Mouse (Mus musculus) hindbrain, postnatal 0 days (tissue): ENCODE measurements around the gene Fbxo42. TPM values are rescaled to one million over a fixed set of nuclear protein-coding genes. Genes with fewer than 3 reads are reported as not detected.

Source experiments
- ATAC-seq: fragments of 200-750 bp; cut with Nextera tagmentation; 2 replicates; pipeline ENCODE4 v1.8.0; 2017; ENCODE audit warnings: mild to moderate bottlenecking, moderate TSS enrichment, moderate library complexity
- DNase-seq: peaks from one replicate; pipeline ENCODE4 v3.0.0-alpha.2; 2015; ENCODE audit warnings: low spot score
- H3K27ac ChIP-seq: fragments of 300-500 bp; sonication (generic); 2 replicates; pipeline ENCODE4 v1.5.1; 2014; ENCODE audit warnings: mild to moderate bottlenecking
- H3K27me3 ChIP-seq: fragments of 300-500 bp; sonication (generic); 2 replicates; pipeline ENCODE4 v1.6.1; 2014; ENCODE audit warnings: low read length, mixed read lengths; ENCODE audit not compliant: insufficient read depth
- H3K36me3 ChIP-seq: fragments of 300-500 bp; sonication (generic); 2 replicates; pipeline ENCODE4 v1.6.1; 2014; ENCODE audit warnings: low read length, mixed read lengths; ENCODE audit not compliant: insufficient read depth
- H3K4me1 ChIP-seq: fragments of 300-500 bp; sonication (generic); 2 replicates; pipeline ENCODE4 v1.6.1; 2014; ENCODE audit warnings: antibody characterized with exemption, low read length, mixed read lengths; ENCODE audit not compliant: insufficient read depth
- H3K4me2 ChIP-seq: fragments of 300-500 bp; sonication (generic); 2 replicates; pipeline ENCODE4 v1.6.1; 2014; ENCODE audit warnings: low read depth, mild to moderate bottlenecking, low read length, moderate library complexity, mixed read lengths
- H3K4me3 ChIP-seq: fragments of 300-500 bp; sonication (generic); 2 replicates; pipeline ENCODE4 v1.5.1; 2014; ENCODE audit warnings: low read length
- H3K9ac ChIP-seq: fragments of 300-500 bp; sonication (generic); replicated peaks from 2 replicates; pipeline ENCODE4 v1.6.1; 2014; ENCODE audit warnings: mild to moderate bottlenecking, low read length, moderate library complexity, mixed read lengths
- H3K9me3 ChIP-seq: fragments of 300-500 bp; sonication (generic); 2 replicates; pipeline ENCODE4 v1.6.1; 2016; ENCODE audit warnings: low read length, mixed read lengths
- CTCF ChIP-seq: IDR thresholded peaks from 2 replicates; pipeline ENCODE4 v1.5.1; 2016; ENCODE audit warnings: antibody characterized with exemption, control low read depth, low read depth
- WGBS: fragments of 180-500 bp; shearing (Covaris S2); extraction: QIAGEN DNeasy Blood & Tissue Kit; methylation state at CpG from one replicate; pipeline ENCODE4 v1.1.7; 2014; 5-methylcytosine and 5-hydroxymethylcytosine counted together
- polyA plus RNA-seq: library from polyadenylated mRNA; unstranded; fragments of >200 nt; fragmentation: Nextera tagmentation; extraction: Ambion mirVana; gene quantifications from 2 replicates; pipeline ENCODE4 v1.2.1, GENCODE M21; 2015
- total RNA-seq: library from RNA; depleted of rRNA; stranded (reverse); fragments of >200 nt; gene quantifications from 2 replicates; pipeline ENCODE4 v1.2.3, GENCODE M21; 2014

Gene Fbxo42
- total and polyA plus RNA-seq, 2 experiments from 2014 or later = 15.5 to 20.8 TPM

- Histone ChIP-seq H3K9me3 (no peaks in the 10 kb centered on the region), H3K4me2 (no peak overlapping the region), H3K27ac (no peak overlapping the region; the same call in 1 of the 2 replicates), H3K9ac (no peak overlapping the region), H3K4me1 (no peaks in the 10 kb centered on the region), H3K27me3 (no peaks in the 10 kb centered on the region), H3K36me3 (peaks cover 3% of the 10 kb centered on the region; the same call in 1 of the 2 replicates), H3K4me3 (no peak overlapping the region)
- WGBS = 33% methylated on average over 10 of the region's 10 CpGs
- no peak for ATAC-seq
- no peak for TF ChIP-seq CTCF
- DNase-seq = peak; percentile 46
Measured at GRCm38 (mm10) chr4:141108196-141108732, 39.4 kb upstream of the Fbxo42 start.

- Histone ChIP-seq H3K36me3 (peaks cover 26% of the 10 kb centered on the region; the same call in 1 of the 2 replicates), H3K27me3 (no peaks in the 10 kb centered on the region), H3K4me3 (no peak overlapping the region), H3K4me1 (no peaks in the 10 kb centered on the region; the same call in 1 of the 2 replicates), H3K27ac (peak overlapping the region; percentile 83), H3K9ac (0 out of 2 replicates have a peak overlapping the region, but pooled peaks have one; percentile 5), H3K4me2 (no peak overlapping the region), H3K9me3 (no peaks in the 10 kb centered on the region)
- ATAC-seq = peak; percentile 49
- WGBS = 79% methylated on average over 7 of the region's 7 CpGs
- DNase-seq = peak; percentile 40
- peak; percentile 25; the same call in 1 of the 2 replicates for TF ChIP-seq CTCF
Measured at GRCm38 (mm10) chr4:141113831-141114230, 33.9 kb upstream of the Fbxo42 start.

GRCm38 (mm10) chr4:141114521-141114981, 33.2 kb upstream of the Fbxo42 start:
- Histone ChIP-seq H3K27me3 (no peaks in the 10 kb centered on the region), H3K36me3 (peaks cover 26% of the 10 kb centered on the region; the same call in 1 of the 2 replicates), H3K4me2 (no peak overlapping the region), H3K4me3 (no peak overlapping the region), H3K27ac (peak overlapping the region; percentile 83), H3K4me1 (no peaks in the 10 kb centered on the region; the same call in 1 of the 2 replicates), H3K9me3 (no peaks in the 10 kb centered on the region), H3K9ac (no peak overlapping the region)
- 61% methylated on average over 6 of the region's 6 CpGs for WGBS
- TF ChIP-seq CTCF = no peak
- DNase-seq (peak; percentile 67), ATAC-seq (peak; percentile 85)

- Histone ChIP-seq H3K27ac (peak overlapping the region; percentile 83; the same call in 1 of the 2 replicates), H3K9ac (no peak overlapping the region), H3K36me3 (peaks cover 26% of the 10 kb centered on the region; the same call in 1 of the 2 replicates), H3K9me3 (no peaks in the 10 kb centered on the region), H3K27me3 (no peaks in the 10 kb centered on the region), H3K4me3 (no peak overlapping the region), H3K4me1 (no peaks in the 10 kb centered on the region; the same call in 1 of the 2 replicates), H3K4me2 (no peak overlapping the region)
- ATAC-seq (no peak), DNase-seq (no peak)
- TF ChIP-seq CTCF = no peak
- 65% methylated on average over 8 of the region's 8 CpGs for WGBS
Measured at GRCm38 (mm10) chr4:141115398-141115797, 32.3 kb upstream of the Fbxo42 start.

GRCm38 (mm10) chr4:141118691-141119090, 29.0 kb upstream of the Fbxo42 start:
- Histone ChIP-seq H3K4me1 (no peaks in the 10 kb centered on the region; the same call in 1 of the 2 replicates), H3K27ac (peak overlapping the region; percentile 36; the same call in 1 of the 2 replicates), H3K9me3 (no peaks in the 10 kb centered on the region), H3K4me3 (no peak overlapping the region), H3K36me3 (peaks cover 22% of the 10 kb centered on the region; the same call in 1 of the 2 replicates), H3K27me3 (no peaks in the 10 kb centered on the region), H3K4me2 (no peak overlapping the region), H3K9ac (0 out of 2 replicates have a peak overlapping the region, but pooled peaks have one; percentile 13)
- ATAC-seq (no peak), DNase-seq (no peak)
- TF ChIP-seq CTCF = no peak
- 61% methylated on average over 4 of the region's 4 CpGs for WGBS

- Histone ChIP-seq H3K4me2 (no peak overlapping the region; the same call in 1 of the 2 replicates), H3K9ac (no peak overlapping the region), H3K36me3 (peaks cover 14% of the 10 kb centered on the region; the same call in 1 of the 2 replicates), H3K4me1 (no peaks in the 10 kb centered on the region; the same call in 1 of the 2 replicates), H3K27me3 (no peaks in the 10 kb centered on the region), H3K4me3 (no peak overlapping the region), H3K9me3 (no peaks in the 10 kb centered on the region), H3K27ac (no peak overlapping the region)
- DNase-seq = peak; percentile 89
- 23% methylated on average over 11 of the region's 11 CpGs for WGBS
- peak; percentile 78 for ATAC-seq
- TF ChIP-seq CTCF = peak; percentile 90
Measured at GRCm38 (mm10) chr4:141120700-141121099, 27.0 kb upstream of the Fbxo42 start.

- no peaks in the 10 kb centered on the region for H3K9me3 ChIP-seq
- H3K27me3 ChIP-seq = no peaks in the 10 kb centered on the region
- ATAC-seq = no peak
- TF ChIP-seq CTCF = no peak
- no peak overlapping the region for H3K4me3 ChIP-seq
- no peak for DNase-seq
- H3K36me3 ChIP-seq = no peaks in the 10 kb centered on the region
- no peaks in the 10 kb centered on the region; the same call in 1 of the 2 replicates for H3K4me1 ChIP-seq
- H3K27ac ChIP-seq = no peak overlapping the region
- no peak overlapping the region for H3K4me2 ChIP-seq
- H3K9ac ChIP-seq = no peak overlapping the region
- WGBS = 85% methylated on average over 7 of the region's 7 CpGs
Measured at GRCm38 (mm10) chr4:141122663-141123062, 25.1 kb upstream of the Fbxo42 start.
